Mouse (Mus musculus) cortical plate, adult 2 months (tissue): Measurements from ENCODE around the gene Ppp4r2. TPM values are rescaled to one million over a fixed set of nuclear protein-coding genes. Genes with fewer than 3 reads are reported as not detected.

Source experiments
- H3K27ac ChIP-seq: fragments of 200-500 bp; 2 replicates; pipeline ENCODE4 v1.5.1; 2012; ENCODE audit warnings: low read length, control low read depth, inconsistent platforms; ENCODE audit not compliant: insufficient read depth
- H3K4me1 ChIP-seq: fragments of 200-500 bp; 2 replicates; pipeline ENCODE4 v1.6.1; 2011; ENCODE audit warnings: low read length; ENCODE audit not compliant: control insufficient read depth, insufficient read depth
- H3K4me3 ChIP-seq: fragments of 200-500 bp; 2 replicates; pipeline ENCODE4 v1.5.1; 2011; ENCODE audit warnings: mild to moderate bottlenecking, low read length, control low read depth; ENCODE audit not compliant: insufficient read depth
- CTCF ChIP-seq: fragments of 200-500 bp; IDR thresholded peaks from 2 replicates; pipeline ENCODE4 v1.5.1; 2011; ENCODE audit warnings: mild to moderate bottlenecking, control low read depth, low read length; ENCODE audit not compliant: insufficient read depth; ENCODE audit errors: extremely low read depth
- POLR2A ChIP-seq: fragments of 200-500 bp; IDR thresholded peaks from 2 replicates; pipeline ENCODE4 v1.6.1; 2011; ENCODE audit warnings: mild to moderate bottlenecking, low read length, control low read depth; ENCODE audit not compliant: insufficient read depth; ENCODE audit errors: extremely low read depth
- polyA plus RNA-seq: library from polyadenylated mRNA; depleted of rRNA; stranded (reverse); fragments of >200 nt; gene quantifications from 2 replicates; pipeline ENCODE4 v1.2.3, GENCODE M21; 2012

The Ppp4r2 gene
- polyA plus RNA-seq, 1 experiment = 31.4 TPM

GRCm38 (mm10) chr6:100829770-100830169, 3.7 kb upstream of the Ppp4r2 start:
- Histone ChIP-seq H3K4me1 (peaks cover 2% of the 10 kb centered on the region; the same call in 1 of the 2 replicates), H3K4me3 (no peak overlapping the region), H3K27ac (no peak overlapping the region)
- no peak for TF ChIP-seq CTCF
- no peak for TF ChIP-seq POLR2A

GRCm38 (mm10) chr6:100831188-100831587, 2.2 kb upstream of the Ppp4r2 start:
- H3K27ac ChIP-seq = no peak overlapping the region
- no peak overlapping the region for H3K4me3 ChIP-seq
- TF ChIP-seq POLR2A = no peak
- TF ChIP-seq CTCF = no peak
- peaks cover 2% of the 10 kb centered on the region; the same call in 1 of the 2 replicates for H3K4me1 ChIP-seq

DNA sequence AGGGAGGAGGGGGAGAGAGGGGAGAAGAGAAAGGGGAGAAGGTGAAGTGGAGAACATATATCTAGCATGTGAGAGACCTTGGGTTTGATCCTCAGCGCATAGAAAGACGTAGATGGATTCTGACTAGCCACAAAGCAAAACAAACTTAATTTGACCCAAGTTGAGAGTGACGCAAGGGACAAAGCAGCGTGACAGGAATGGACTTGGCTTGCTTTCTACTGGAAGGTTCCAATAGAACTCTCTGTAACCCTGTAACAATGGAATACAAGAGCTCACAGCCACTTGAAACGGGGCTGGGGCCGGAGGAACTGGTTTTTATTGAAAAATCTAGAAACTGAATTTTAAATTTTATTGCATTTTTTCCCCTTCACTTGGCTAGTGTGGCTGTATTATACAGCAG, 1.7 kb upstream of the Ppp4r2 start:
- no peak for TF ChIP-seq CTCF
- TF ChIP-seq POLR2A = no peak
- H3K4me1 ChIP-seq = peaks cover 2% of the 10 kb centered on the region; the same call in 1 of the 2 replicates
- H3K27ac ChIP-seq = no peak overlapping the region
- H3K4me3 ChIP-seq = no peak overlapping the region

DNA sequence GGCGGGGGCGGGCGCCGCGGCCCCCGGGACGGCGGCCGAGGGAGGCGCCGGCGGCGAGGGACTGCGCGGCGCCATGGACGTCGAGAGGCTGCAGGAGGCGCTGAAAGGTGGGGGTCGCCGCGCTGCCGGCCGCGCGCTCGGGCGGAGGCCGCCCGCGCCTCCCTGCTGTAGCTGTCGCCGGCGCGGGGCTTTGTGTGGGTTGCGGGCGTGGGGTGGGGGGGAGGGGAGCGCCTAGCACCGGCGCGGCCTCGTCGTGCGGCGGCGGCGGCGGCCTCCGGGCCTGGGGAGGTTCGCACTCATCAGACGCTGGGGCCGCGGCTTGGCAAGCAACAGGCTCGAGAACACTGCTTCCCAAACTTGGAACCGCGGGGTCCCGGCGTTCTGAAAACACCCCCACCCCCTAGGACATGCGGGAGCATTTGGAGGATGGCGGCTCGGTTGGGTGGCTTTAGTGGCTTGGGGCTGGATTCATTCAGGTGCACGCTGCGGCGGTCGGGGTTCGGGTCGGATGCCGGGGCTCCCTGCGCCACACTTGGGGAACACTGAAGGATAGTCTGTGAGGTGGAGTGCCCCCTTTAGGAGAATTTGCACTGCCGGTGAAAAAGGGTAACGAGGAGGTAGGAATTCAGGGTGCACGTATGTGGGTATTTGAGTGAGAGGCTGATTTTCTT, 524 bp downstream of the Ppp4r2 start:
- TF ChIP-seq POLR2A = no peak
- TF ChIP-seq CTCF = peak; percentile 17; the same call in 1 of the 2 replicates
- H3K4me1 ChIP-seq = peaks cover 4% of the 10 kb centered on the region; the same call in 1 of the 2 replicates
- peak overlapping the region; percentile 93 for H3K4me3 ChIP-seq
- peak overlapping the region; percentile 85; the same call in 1 of the 2 replicates for H3K27ac ChIP-seq

- H3K27ac ChIP-seq = no peak overlapping the region
- TF ChIP-seq POLR2A = no peak
- no peak for TF ChIP-seq CTCF
- peak overlapping the region; percentile 93 for H3K4me3 ChIP-seq
- H3K4me1 ChIP-seq = peaks cover 4% of the 10 kb centered on the region; the same call in 1 of the 2 replicates
Measured at GRCm38 (mm10) chr6:100834489-100835160, 1.2 kb downstream of the Ppp4r2 start.

GRCm38 (mm10) chr6:100845058-100845457, 11.6 kb downstream of the Ppp4r2 start:
- H3K4me1 ChIP-seq = no peaks in the 10 kb centered on the region; the same call in 1 of the 2 replicates
- no peak overlapping the region for H3K27ac ChIP-seq
- no peak overlapping the region for H3K4me3 ChIP-seq
- TF ChIP-seq CTCF = no peak

- no peak overlapping the region for H3K4me3 ChIP-seq
- no peaks in the 10 kb centered on the region; the same call in 1 of the 2 replicates for H3K4me1 ChIP-seq
- no peak overlapping the region for H3K27ac ChIP-seq
- TF ChIP-seq POLR2A = no peak
- TF ChIP-seq CTCF = no peak
Measured at GRCm38 (mm10) chr6:100847264-100847663, 13.8 kb downstream of the Ppp4r2 start.

GRCm38 (mm10) chr6:100848682-100849375, 15.4 kb downstream of the Ppp4r2 start:
- no peak for TF ChIP-seq POLR2A
- TF ChIP-seq CTCF = no peak
- no peaks in the 10 kb centered on the region; the same call in 1 of the 2 replicates for H3K4me1 ChIP-seq
- no peak overlapping the region for H3K4me3 ChIP-seq
- no peak overlapping the region for H3K27ac ChIP-seq

DNA sequence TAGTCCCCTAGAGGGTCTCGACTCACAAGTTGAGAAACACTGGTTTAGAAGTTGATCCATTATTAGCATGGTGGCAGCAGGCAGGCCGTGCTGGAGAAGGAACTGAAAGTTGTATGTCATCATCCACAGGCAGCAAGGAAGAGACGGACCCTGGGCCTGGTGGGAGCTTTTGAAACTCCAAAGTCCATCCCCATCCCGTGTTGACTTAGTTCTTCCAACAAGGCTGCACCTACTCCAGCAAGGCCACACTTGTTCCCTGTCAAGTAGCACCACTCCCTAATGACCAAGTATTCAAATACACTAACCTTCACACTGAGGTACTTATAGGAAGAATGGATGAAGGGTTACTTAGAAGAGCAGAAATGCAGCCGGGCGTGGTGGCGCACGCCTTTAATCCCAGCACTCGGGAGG, 17.3 kb downstream of the Ppp4r2 start:
- no peaks in the 10 kb centered on the region; the same call in 1 of the 2 replicates for H3K4me1 ChIP-seq
- TF ChIP-seq CTCF (no peak), POLR2A (no peak)
- no peak overlapping the region for H3K27ac ChIP-seq
- no peak overlapping the region for H3K4me3 ChIP-seq

DNA sequence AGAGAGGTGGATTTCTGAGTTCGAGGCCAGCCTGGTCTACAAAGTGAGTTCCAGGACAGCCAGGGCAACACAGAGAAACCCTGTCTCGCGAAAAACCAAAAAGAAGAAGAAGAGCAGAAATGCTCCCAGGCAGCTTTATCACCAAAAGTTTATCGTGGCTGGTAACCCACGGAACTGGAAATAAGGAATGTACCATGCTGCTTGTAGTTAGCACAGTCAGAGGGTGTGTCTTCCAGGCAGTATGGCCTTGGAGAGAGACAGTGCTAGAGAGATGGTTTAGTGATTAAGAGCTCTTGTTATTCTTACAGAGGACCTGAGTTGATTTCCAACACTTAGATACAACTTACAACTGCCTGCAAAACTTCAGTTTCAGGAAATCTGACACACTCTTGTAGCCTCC, 17.7 kb downstream of the Ppp4r2 start:
- Histone ChIP-seq H3K27ac (no peak overlapping the region), H3K4me1 (no peaks in the 10 kb centered on the region; the same call in 1 of the 2 replicates), H3K4me3 (no peak overlapping the region)
- TF ChIP-seq POLR2A = no peak
- TF ChIP-seq CTCF = no peak
